19 mouse cellular contexts compared by ENCODE assay signal in the genomic region with DNA sequence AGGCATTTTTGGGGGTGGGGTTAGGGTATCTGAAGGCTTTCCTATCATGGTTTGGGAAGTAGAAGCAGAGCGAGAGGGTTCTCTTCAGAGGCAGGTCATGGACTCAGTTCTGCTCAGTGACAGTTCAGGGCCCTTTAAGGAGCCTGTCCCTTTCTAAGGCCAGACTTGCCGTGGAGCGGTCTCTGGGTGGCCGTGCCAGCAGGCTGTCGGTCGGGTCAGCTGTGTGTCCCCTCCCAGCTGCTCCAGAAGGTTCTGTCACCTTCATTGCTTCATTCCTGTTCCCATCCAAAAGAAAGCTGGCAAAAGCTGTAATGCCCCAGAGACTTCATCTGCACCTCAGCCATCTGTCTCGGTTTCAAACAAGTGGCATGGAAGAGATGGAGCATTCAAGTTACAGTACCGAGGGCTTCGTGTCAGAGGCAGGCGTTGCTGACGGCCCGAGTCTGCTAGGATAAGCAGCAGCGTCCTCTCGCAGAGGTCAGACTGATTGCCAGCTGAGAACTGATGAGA. TPM values are rescaled to one million over a fixed set of nuclear protein-coding genes. Genes with fewer than 3 reads are reported as not detected.
DNase-seq lines count a peak whose midpoint lies in the region; ATAC-seq lines count a peak whose summit lies in the region.
"Had no signal": no experiment of that assay in that cellular context is flagged by ENCODE, and none has a peak within 500 bp of the region (broad histone marks: within the 10 kb centered on the region; RNA-seq: fewer than 3 reads in every experiment).

No protein-coding gene starts in this region.

- 89% methylated on average over 14 of the region's 14 CpGs for WGBS in intestine, embryonic 15.5 days

- H3K4me3 ChIP-seq in intestine, embryonic 15.5 days (replicated peaks), result no peak overlapping the region
- H3K4me3 ChIP-seq: liver, embryonic 12.5 days; lung, embryonic 15.5 days; neural tube, embryonic 12.5 days had no signal

- H3K27me3 ChIP-seq in intestine, embryonic 15.5 days (replicated peaks), result no peaks in the 10 kb centered on the region
- H3K27me3 ChIP-seq: liver, embryonic 12.5 days; lung, embryonic 15.5 days; neural tube, embryonic 12.5 days had no signal

- intact Hi-C loops in left cerebral cortex, postnatal 4 days (cut with DNase I), result no loop called here

- peak; percentile 27 for DNase-seq in adrenal gland, adult 2 months
- DNase-seq in adrenal gland, postnatal 4 days (ENCODE audit: low spot score in 2 of 2), result no peak
- DNase-seq in gastrocnemius, adult 8-10 months (ENCODE audit: low spot score in 2 of 2), result peak; percentile 13 to 17
- DNase-seq in gastrocnemius, postnatal 10 days, result no peak
- DNase-seq in left cerebral cortex, postnatal 4 days, result peak; percentile 41
- no peak for DNase-seq in left cerebral cortex, adult 8-10 months (ENCODE audit: low spot score in 2 of 2)
- peak; percentile 47 for DNase-seq in skeletal muscle tissue, adult 2 months (ENCODE audit: low read depth, low spot score)
- DNase-seq: cerebellum, adult 9-10 months; kidney, adult 11 months; thymus, postnatal 14 days had no signal

- no peak overlapping the region for H3K9ac ChIP-seq in intestine, embryonic 15.5 days
- H3K9ac ChIP-seq: hindbrain, embryonic 14.5 days; liver, embryonic 12.5 days; lung, embryonic 15.5 days; neural tube, embryonic 12.5 days had no signal

- H3K4me2 ChIP-seq in intestine, embryonic 15.5 days (replicated peaks), result no peak overlapping the region
- H3K4me2 ChIP-seq: hindbrain, embryonic 14.5 days; liver, embryonic 12.5 days; lung, embryonic 15.5 days; neural tube, embryonic 12.5 days had no signal

- ATAC-seq in intestine, embryonic 15.5 days, result no peak
- ATAC-seq: CD4-positive, CD25-positive, alpha-beta regulatory T cell, adult 4 months; liver, embryonic 12.5 days had no signal

- H3K27ac ChIP-seq in intestine, embryonic 15.5 days, result no peak overlapping the region
- H3K27ac ChIP-seq: hindbrain, embryonic 14.5 days; kidney, postnatal 0 days; liver, embryonic 12.5 days; lung, embryonic 15.5 days; neural tube, embryonic 12.5 days had no signal

- H3K4me1 ChIP-seq in intestine, embryonic 15.5 days (replicated peaks), result no peaks in the 10 kb centered on the region
- H3K4me1 ChIP-seq: lung, embryonic 15.5 days; neural tube, embryonic 12.5 days had no signal

- H3K36me3 ChIP-seq in intestine, embryonic 15.5 days, result peaks cover 24% of the 10 kb centered on the region

- H3K9me3 ChIP-seq in intestine, embryonic 15.5 days, result no peaks in the 10 kb centered on the region
- H3K9me3 ChIP-seq: G1E; liver, embryonic 12.5 days; lung, embryonic 15.5 days; neural tube, embryonic 12.5 days had no signal

RNA-seq across cellular contexts. Expression of a gene that starts 16.7 kb away (rescaled TPM):
- 10 to 100 TPM; 81.0 to 98.6 TPM for total RNA-seq in adrenal gland, adult 2 months (2021)
- 5.8 and 7.4 TPM in 2 replicates for polyA plus RNA-seq in adrenal gland, adult 2 months (2012; rRNA removed)
- 100 to 1,000 TPM; 145 to 146 TPM for total RNA-seq in adrenal gland, postnatal 4 days (2021)
- 100 to 1,000 TPM in 1 of 4 experiments, 10 to 100 TPM in 3; 76.8 to 106 (median 90.5) TPM for total RNA-seq in gastrocnemius, adult 8-10 months (2022)
- 100 to 1,000 TPM in 1 of 2 experiments, 10 to 100 TPM in 1; 87.3 to 101 TPM for total RNA-seq in gastrocnemius, postnatal 10 days (2021)
- 10 to 100 TPM; 90.4 to 98.0 TPM for total RNA-seq in left cerebral cortex, postnatal 4 days (2021)
- total RNA-seq in left cerebral cortex, adult 8-10 months (2022), result 100 to 1,000 TPM in 3 of 4 experiments, 10 to 100 TPM in 1; 95.2 to 110 (median 106) TPM
- polyA plus RNA-seq in intestine, embryonic 15.5 days (2015; fragmentation: Nextera tagmentation; extraction: Ambion mirVana), result 149 and 178 TPM in 2 replicates

RNA-seq across cellular contexts. Expression of a gene that starts 41.3 kb away (rescaled TPM):
- total RNA-seq in adrenal gland, adult 2 months (2021), result 1 to 10 TPM; 1.7 to 7.3 TPM
- 1.0 and 1.2 TPM in 2 replicates for polyA plus RNA-seq in adrenal gland, adult 2 months (2012; rRNA removed)
- total RNA-seq in adrenal gland, postnatal 4 days (2021), result 1 to 10 TPM; 2.3 to 2.5 TPM
- total RNA-seq in gastrocnemius, adult 8-10 months (2022), result 100 to 1,000 TPM in 1 of 4 experiments, 10 to 100 TPM in 3; 41.8 to 112 (median 61.1) TPM
- total RNA-seq in gastrocnemius, postnatal 10 days (2021), result 10 to 100 TPM; 49.1 to 56.9 TPM
- total RNA-seq in left cerebral cortex, postnatal 4 days (2021), result 1 to 10 TPM; 2.4 to 2.5 TPM
- total RNA-seq in left cerebral cortex, adult 8-10 months (2022), result 10 to 100 TPM; 12.2 to 20.3 (median 14.2) TPM
- polyA plus RNA-seq in intestine, embryonic 15.5 days (2015; fragmentation: Nextera tagmentation; extraction: Ambion mirVana), result 1.5 and 1.9 TPM in 2 replicates
- total RNA-seq: megakaryocyte-erythroid progenitor cell, adult 5-6 weeks had no signal
- polyA plus RNA-seq: G1E had no signal

RNA-seq across cellular contexts. Expression of a gene that starts 50.0 kb away (rescaled TPM):
- total RNA-seq in adrenal gland, adult 2 months (2021), result 10 to 100 TPM; 12.9 to 24.7 TPM
- polyA plus RNA-seq in adrenal gland, adult 2 months (2012; rRNA removed), result 13.8 and 14.0 TPM in 2 replicates
- total RNA-seq in adrenal gland, postnatal 4 days (2021), result 10 to 100 TPM; 38.5 to 41.6 TPM
- 10 to 100 TPM; 11.3 to 16.5 (median 12.9) TPM for total RNA-seq in gastrocnemius, adult 8-10 months (2022)
- total RNA-seq in gastrocnemius, postnatal 10 days (2021), result 10 to 100 TPM; 56.2 to 67.9 TPM
- total RNA-seq in left cerebral cortex, postnatal 4 days (2021), result 10 to 100 TPM; 83.3 to 89.3 TPM
- 10 to 100 TPM; 64.0 to 86.2 (median 81.6) TPM for total RNA-seq in left cerebral cortex, adult 8-10 months (2022)
- 28.0 and 30.1 TPM in 2 replicates for polyA plus RNA-seq in intestine, embryonic 15.5 days (2015; fragmentation: Nextera tagmentation; extraction: Ambion mirVana)

RNA-seq across cellular contexts. Expression of a gene that starts 52.0 kb away (rescaled TPM):
- 100 to 1,000 TPM in 1 of 2 experiments, 10 to 100 TPM in 1; 76.0 to 135 TPM for total RNA-seq in adrenal gland, adult 2 months (2021)
- polyA plus RNA-seq in adrenal gland, adult 2 months (2012; rRNA removed), result 789 and 930 TPM in 2 replicates
- total RNA-seq in adrenal gland, postnatal 4 days (2021), result 100 to 1,000 TPM; 156 to 163 TPM
- 10 to 100 TPM; 44.6 to 48.2 (median 47.8) TPM for total RNA-seq in gastrocnemius, adult 8-10 months (2022)
- 10 to 100 TPM; 66.1 to 72.1 TPM for total RNA-seq in gastrocnemius, postnatal 10 days (2021)
- 100 to 1,000 TPM in 1 of 2 experiments, 10 to 100 TPM in 1; 91.1 to 101 TPM for total RNA-seq in left cerebral cortex, postnatal 4 days (2021)
- total RNA-seq in left cerebral cortex, adult 8-10 months (2022), result 10 to 100 TPM; 65.4 to 77.7 (median 72.4) TPM
- polyA plus RNA-seq in intestine, embryonic 15.5 days (2015; fragmentation: Nextera tagmentation; extraction: Ambion mirVana), result 38.3 and 38.8 TPM in 2 replicates

RNA-seq across cellular contexts. Expression of a gene that starts 54.0 kb away (rescaled TPM):
- total RNA-seq in adrenal gland, adult 2 months (2021), result 10 to 100 TPM; 13.0 to 15.2 TPM
- 1.8 TPM in 2 replicates for polyA plus RNA-seq in adrenal gland, adult 2 months (2012; rRNA removed)
- total RNA-seq in adrenal gland, postnatal 4 days (2021), result 10 to 100 TPM; 21.3 to 21.5 TPM
- total RNA-seq in gastrocnemius, adult 8-10 months (2022), result 1 to 10 TPM; 1.1 to 2.1 (median 1.5) TPM
- total RNA-seq in gastrocnemius, postnatal 10 days (2021), result 10 to 100 TPM; 15.7 to 20.8 TPM
- 10 to 100 TPM in 1 of 2 experiments, 1 to 10 TPM in 1; 6.8 to 10.8 TPM for total RNA-seq in left cerebral cortex, postnatal 4 days (2021)
- 10 to 100 TPM in 1 of 4 experiments, 1 to 10 TPM in 3; 6.0 to 14.9 (median 8.1) TPM for total RNA-seq in left cerebral cortex, adult 8-10 months (2022)
- polyA plus RNA-seq in intestine, embryonic 15.5 days (2015; fragmentation: Nextera tagmentation; extraction: Ambion mirVana), result 21.3 and 22.9 TPM in 2 replicates
- polyA plus RNA-seq: G1E had no signal

Comparison
In these comparisons a context has a peak if more than half of its experiments do, and no peak if none do; other contexts are left out.
1. DNase-seq: peak in adrenal gland, adult 2 months (single experiment), gastrocnemius, adult 8-10 months (2 of 2), left cerebral cortex, postnatal 4 days (single experiment) and skeletal muscle tissue, adult 2 months (single experiment); none in adrenal gland, postnatal 4 days (0 of 2), gastrocnemius, postnatal 10 days (single experiment) and left cerebral cortex, adult 8-10 months (0 of 2).